Mouse (Mus musculus) stomach, embryonic 14.5 days (tissue): ENCODE measurements around the gene Plpp7. TPM values are rescaled to one million over a fixed set of nuclear protein-coding genes. Genes with fewer than 3 reads are reported as not detected.

Source experiments
- ATAC-seq: fragments of 200-750 bp; cut with Nextera tagmentation; 2 replicates; pipeline ENCODE4 v1.8.0; 2017; ENCODE audit warnings: low read depth, moderate TSS enrichment; ENCODE audit not compliant: insufficient number of reproducible peaks, insufficient read depth, low FRiP score
- H3K27ac ChIP-seq: fragments of 300-500 bp; sonication (generic); 2 replicates; pipeline ENCODE4 v1.5.1; 2014; ENCODE audit warnings: mild to moderate bottlenecking, low read length, moderate library complexity, mixed read lengths
- H3K27me3 ChIP-seq: fragments of 300-500 bp; sonication (generic); 2 replicates; pipeline ENCODE4 v1.6.1; 2014; ENCODE audit warnings: low read length, control low read depth, mixed read lengths; ENCODE audit not compliant: control insufficient read depth, insufficient read depth
- H3K36me3 ChIP-seq: fragments of 300-500 bp; sonication (generic); 2 replicates; pipeline ENCODE4 v1.6.1; 2014; ENCODE audit warnings: mild to moderate bottlenecking, control low read depth, low read length, moderate library complexity, mixed read lengths; ENCODE audit not compliant: control insufficient read depth, insufficient read depth
- H3K4me1 ChIP-seq: fragments of 300-500 bp; sonication (generic); 2 replicates; pipeline ENCODE4 v1.6.1; 2014; ENCODE audit warnings: low read length, control low read depth, mixed read lengths; ENCODE audit not compliant: control insufficient read depth, insufficient read depth
- H3K4me2 ChIP-seq: fragments of 300-500 bp; sonication (generic); replicated peaks from 2 replicates; pipeline ENCODE4 v1.6.1; 2014; ENCODE audit warnings: low read depth, low read length, control low read depth
- H3K4me3 ChIP-seq: fragments of 300-500 bp; sonication (generic); 2 replicates; pipeline ENCODE4 v1.5.1; 2014; ENCODE audit warnings: low read depth, low read length, control low read depth
- H3K9ac ChIP-seq: fragments of 300-500 bp; sonication (generic); replicated peaks from 2 replicates; pipeline ENCODE4 v1.6.1; 2014; ENCODE audit warnings: low read depth, mild to moderate bottlenecking, control low read depth, low read length, moderate library complexity, mixed read lengths
- H3K9me3 ChIP-seq: fragments of 300-500 bp; sonication (generic); 2 replicates; pipeline ENCODE4 v1.6.1; 2016; ENCODE audit warnings: low read depth, low read length, control low read depth; ENCODE audit not compliant: control insufficient read depth
- WGBS: fragments of 180-500 bp; shearing (Covaris S2); extraction: QIAGEN DNeasy Blood & Tissue Kit; methylation state at CpG from one replicate; pipeline ENCODE4 v1.1.7; 2014; 5-methylcytosine and 5-hydroxymethylcytosine counted together
- polyA plus RNA-seq: library from polyadenylated mRNA; unstranded; fragments of >200 nt; fragmentation: Nextera tagmentation; extraction: Ambion mirVana; gene quantifications from 2 replicates; pipeline ENCODE4 v1.2.1, GENCODE M21; 2014

Plpp7 gene
- polyA plus RNA-seq, 1 experiment from 2014 or later = 3.3 TPM

- ATAC-seq = no peak
- H3K4me1 ChIP-seq = peaks cover 12% of the 10 kb centered on the region
- H3K36me3 ChIP-seq = no peaks in the 10 kb centered on the region
- no peaks in the 10 kb centered on the region for H3K9me3 ChIP-seq
- peak overlapping the region; percentile 63 for H3K4me3 ChIP-seq
- 20% methylated on average over 2 of the region's 2 CpGs for WGBS
- no peak overlapping the region for H3K9ac ChIP-seq
- no peak overlapping the region for H3K27ac ChIP-seq
- H3K4me2 ChIP-seq = peak overlapping the region; percentile 100
- H3K27me3 ChIP-seq = peaks cover 23% of the 10 kb centered on the region
These were observed 10.5 kb upstream of the Plpp7 start for GRCm38 (mm10) chr2:32084872-32085199.

- Histone ChIP-seq H3K27me3 (peaks cover 23% of the 10 kb centered on the region), H3K4me2 (no peak overlapping the region), H3K27ac (no peak overlapping the region), H3K4me1 (peaks cover 12% of the 10 kb centered on the region), H3K9me3 (no peaks in the 10 kb centered on the region), H3K4me3 (no peak overlapping the region), H3K36me3 (no peaks in the 10 kb centered on the region), H3K9ac (no peak overlapping the region)
- peak; percentile 19; the same call in 1 of the 2 replicates for ATAC-seq
- WGBS = 66% methylated on average over 2 of the region's 2 CpGs
These were observed 10.1 kb upstream of the Plpp7 start for GRCm38 (mm10) chr2:32085231-32085630.

- H3K27ac ChIP-seq = no peak overlapping the region
- ATAC-seq = no peak
- no peaks in the 10 kb centered on the region for H3K9me3 ChIP-seq
- H3K4me2 ChIP-seq = no peak overlapping the region
- no peak overlapping the region for H3K4me3 ChIP-seq
- 63% methylated on average over 4 of the region's 4 CpGs for WGBS
- peaks cover 15% of the 10 kb centered on the region for H3K27me3 ChIP-seq
- H3K9ac ChIP-seq = no peak overlapping the region
- peaks cover 12% of the 10 kb centered on the region for H3K4me1 ChIP-seq
- H3K36me3 ChIP-seq = no peaks in the 10 kb centered on the region
These were observed 7.7 kb upstream of the Plpp7 start for GRCm38 (mm10) chr2:32087606-32088005.

DNA sequence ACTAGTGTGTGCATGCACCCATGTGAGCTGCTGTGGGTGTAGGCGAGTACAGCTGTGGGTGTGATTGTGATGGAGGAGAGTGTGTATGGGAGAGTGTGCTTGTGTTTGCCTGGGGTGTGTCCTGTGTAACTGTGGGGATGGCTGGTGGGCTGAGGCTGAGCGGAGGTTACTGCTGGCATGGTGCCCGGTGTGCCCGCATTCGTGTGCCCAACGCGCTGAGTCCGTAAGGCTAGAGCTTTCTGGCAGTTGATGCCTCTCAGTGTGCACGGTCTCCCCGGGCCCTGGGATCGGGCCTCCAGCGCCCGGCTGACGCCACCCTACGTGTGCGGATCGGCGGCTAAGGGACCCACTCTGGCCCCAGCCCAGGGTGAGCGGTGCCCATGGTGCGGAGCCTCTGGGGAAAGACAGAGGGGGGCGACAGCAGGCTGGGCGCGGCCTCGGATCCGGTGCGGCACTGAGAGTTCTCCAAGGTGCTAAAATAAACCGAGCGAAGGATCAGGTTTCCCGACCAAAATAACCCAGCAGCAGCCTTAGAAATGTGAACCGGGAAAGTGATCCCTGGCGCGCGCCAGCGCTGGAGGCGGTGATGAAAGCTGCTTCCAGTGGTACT lies 6.9 kb upstream of the Plpp7 start:
- Histone ChIP-seq H3K9ac (no peak overlapping the region), H3K4me2 (peak overlapping the region; percentile 38), H3K36me3 (no peaks in the 10 kb centered on the region), H3K27ac (no peak overlapping the region), H3K4me3 (no peak overlapping the region), H3K27me3 (peaks cover 10% of the 10 kb centered on the region), H3K9me3 (no peaks in the 10 kb centered on the region), H3K4me1 (peaks cover 12% of the 10 kb centered on the region)
- 6% methylated on average over 35 of the region's 35 CpGs for WGBS
- ATAC-seq = no peak

DNA sequence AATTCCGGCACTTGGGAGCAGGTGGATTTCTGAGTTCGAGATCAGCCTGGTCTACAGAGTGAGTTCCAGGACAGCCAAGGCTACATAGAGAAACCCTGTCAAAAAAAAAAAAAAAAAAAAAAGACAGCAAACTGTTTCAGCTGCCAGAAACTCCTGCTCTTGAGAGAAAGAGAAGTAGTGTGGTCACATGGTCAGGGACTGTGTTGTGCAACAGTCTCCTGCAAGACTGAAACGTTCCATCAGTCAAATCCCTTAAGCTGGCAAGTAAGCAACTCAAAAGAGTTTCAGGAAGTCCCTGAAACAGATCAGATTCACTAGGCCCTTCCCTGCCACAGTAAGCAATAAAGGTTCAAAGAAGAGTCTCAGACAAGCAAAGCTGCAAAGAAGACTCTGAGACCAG lies 5.7 kb upstream of the Plpp7 start:
- H3K27ac ChIP-seq = no peak overlapping the region
- ATAC-seq = no peak
- no peak overlapping the region for H3K4me2 ChIP-seq
- H3K4me3 ChIP-seq = no peak overlapping the region
- H3K27me3 ChIP-seq = 0 out of 2 replicates have a peak, but pooled peaks cover 3% of the 10 kb centered on the region
- H3K9me3 ChIP-seq = no peaks in the 10 kb centered on the region
- peaks cover 4% of the 10 kb centered on the region; the same call in 1 of the 2 replicates for H3K4me1 ChIP-seq
- H3K36me3 ChIP-seq = no peaks in the 10 kb centered on the region
- no peak overlapping the region for H3K9ac ChIP-seq
- 76% methylated on average over 3 of the region's 3 CpGs for WGBS

DNA sequence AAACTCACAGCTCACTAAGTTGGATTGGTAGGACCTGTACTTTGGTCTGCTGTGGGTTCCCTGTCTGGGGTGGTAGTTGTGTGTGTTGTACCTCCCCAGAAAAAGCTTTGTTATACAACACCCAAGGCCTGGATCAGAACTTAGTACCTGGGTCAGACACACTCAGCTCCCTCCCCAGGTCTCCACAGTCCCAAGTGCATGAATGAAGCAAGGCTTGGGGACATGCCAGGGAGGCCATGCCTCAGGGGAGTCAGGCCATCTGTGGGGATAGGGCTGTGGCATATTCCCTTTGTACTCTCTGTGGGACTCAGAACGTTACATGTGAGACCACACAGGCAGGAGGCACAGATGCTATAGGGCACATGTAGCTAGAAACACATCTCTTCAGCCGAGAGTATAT lies 5.2 kb upstream of the Plpp7 start:
- H3K9ac ChIP-seq = no peak overlapping the region
- no peak overlapping the region for H3K4me2 ChIP-seq
- no peak overlapping the region for H3K27ac ChIP-seq
- no peak overlapping the region for H3K4me3 ChIP-seq
- H3K9me3 ChIP-seq = no peaks in the 10 kb centered on the region
- ATAC-seq = no peak
- H3K4me1 ChIP-seq = peaks cover 4% of the 10 kb centered on the region; the same call in 1 of the 2 replicates
- H3K27me3 ChIP-seq = no peaks in the 10 kb centered on the region
- WGBS = 83% methylated on average over 2 of the region's 2 CpGs
- no peaks in the 10 kb centered on the region for H3K36me3 ChIP-seq

- WGBS = 58% methylated on average over 3 of the region's 3 CpGs
- no peak overlapping the region for H3K9ac ChIP-seq
These were observed 3.4 kb upstream of the Plpp7 start for GRCm38 (mm10) chr2:32091956-32092355.

GRCm38 (mm10) chr2:32094001-32094707 lies 1.2 kb upstream of the Plpp7 start:
- Histone ChIP-seq H3K36me3 (no peaks in the 10 kb centered on the region), H3K4me3 (no peak overlapping the region), H3K27ac (no peak overlapping the region), H3K9me3 (no peaks in the 10 kb centered on the region), H3K27me3 (no peaks in the 10 kb centered on the region), H3K9ac (no peak overlapping the region), H3K4me1 (0 out of 2 replicates have a peak, but pooled peaks cover 3% of the 10 kb centered on the region), H3K4me2 (no peak overlapping the region)
- no peak for ATAC-seq
- WGBS = 82% methylated on average over 7 of the region's 7 CpGs

More at GRCm38 (mm10) chr2:32091956-32092355, 3.4 kb upstream of the Plpp7 start:
- H3K9me3 ChIP-seq = no peaks in the 10 kb centered on the region
- H3K27ac ChIP-seq = no peak overlapping the region
- H3K4me3 ChIP-seq = no peak overlapping the region
- ATAC-seq = no peak
- H3K27me3 ChIP-seq = no peaks in the 10 kb centered on the region
- H3K4me2 ChIP-seq = no peak overlapping the region
- no peaks in the 10 kb centered on the region for H3K36me3 ChIP-seq
- H3K4me1 ChIP-seq = peaks cover 7% of the 10 kb centered on the region; the same call in 1 of the 2 replicates
